Mouse (Mus musculus): ENCODE data around the gene Actbl2.

DNA sequence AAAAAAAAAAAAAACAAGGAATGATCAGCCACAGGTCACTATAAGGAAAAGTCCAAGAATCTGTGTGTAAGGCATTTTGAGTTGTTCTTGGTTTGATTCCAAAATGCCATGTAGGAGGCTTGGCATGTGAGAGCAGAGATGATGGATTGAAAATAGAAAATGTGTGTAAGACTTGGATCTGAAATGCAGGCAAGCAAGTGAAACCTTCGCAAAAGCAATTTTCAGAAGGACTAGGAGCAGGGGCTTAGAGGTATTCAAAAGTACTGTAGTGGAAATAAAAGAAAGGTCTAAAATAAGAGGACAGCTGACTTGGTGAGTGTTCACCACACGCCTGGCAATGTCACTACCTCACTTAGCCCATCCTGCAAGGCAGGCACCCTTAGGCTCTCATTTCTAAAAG, 49.4 kb downstream of the Actbl2 start:
- TF ChIP-seq CTCF (IDR thresholded peaks at IDR 0.05; ENCODE audit: borderline replicate concordance, insufficient read depth, low read length): no peak
- TF ChIP-seq POLR2A (IDR thresholded peaks at IDR 0.05; ENCODE audit: low read depth, low read length): no peak

Data from embryonic fibroblast, embryonic 13.5 days (primary cell).